Mouse (Mus musculus) liver, adult 2 months (tissue): ENCODE data around the gene Cbx4.

ENCODE experiments used
- CTCF ChIP-seq: fragments of 200-500 bp; IDR thresholded peaks from 2 replicates; pipeline ENCODE4 v1.5.1; 2011; ENCODE audit warnings: low read depth, low read length, control low read depth
- POLR2A ChIP-seq: fragments of 200-500 bp; IDR thresholded peaks from 2 replicates; pipeline ENCODE4 v1.6.1; 2011; ENCODE audit warnings: low read length, control low read depth; ENCODE audit not compliant: insufficient read depth; ENCODE audit errors: extremely low read depth

DNA sequence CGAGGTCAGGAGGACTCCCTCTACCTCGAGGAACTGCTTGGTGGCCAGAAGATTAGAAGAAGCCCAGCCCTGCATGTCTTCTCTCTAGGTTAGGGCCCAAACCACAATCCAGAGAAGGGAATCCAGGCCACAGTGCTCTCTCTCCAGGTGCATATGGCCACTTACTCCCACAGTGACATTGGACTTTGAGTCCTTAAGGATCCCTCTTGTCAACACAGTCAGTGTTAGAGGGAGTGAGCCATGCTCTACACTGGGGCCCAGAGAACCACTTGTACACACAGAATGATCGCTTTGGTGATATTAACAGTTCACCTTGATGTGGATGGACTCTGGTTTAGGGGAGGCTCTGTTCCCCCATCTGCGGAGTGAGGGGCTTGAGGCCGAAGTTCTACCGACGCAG lies 13.8 kb downstream of the Cbx4 start:
- TF ChIP-seq POLR2A: no peak
- no peak for TF ChIP-seq CTCF
